Mouse (Mus musculus): ENCODE data around the gene Pole3. TPM values are rescaled to one million over a fixed set of nuclear protein-coding genes. Genes with fewer than 3 reads are reported as not detected.
A peak's percentile ranks its signal among the peaks of the same experiment; 100 is the strongest.

Pole3 gene
- total RNA-seq, 1 experiment: 32.1 TPM

DNA sequence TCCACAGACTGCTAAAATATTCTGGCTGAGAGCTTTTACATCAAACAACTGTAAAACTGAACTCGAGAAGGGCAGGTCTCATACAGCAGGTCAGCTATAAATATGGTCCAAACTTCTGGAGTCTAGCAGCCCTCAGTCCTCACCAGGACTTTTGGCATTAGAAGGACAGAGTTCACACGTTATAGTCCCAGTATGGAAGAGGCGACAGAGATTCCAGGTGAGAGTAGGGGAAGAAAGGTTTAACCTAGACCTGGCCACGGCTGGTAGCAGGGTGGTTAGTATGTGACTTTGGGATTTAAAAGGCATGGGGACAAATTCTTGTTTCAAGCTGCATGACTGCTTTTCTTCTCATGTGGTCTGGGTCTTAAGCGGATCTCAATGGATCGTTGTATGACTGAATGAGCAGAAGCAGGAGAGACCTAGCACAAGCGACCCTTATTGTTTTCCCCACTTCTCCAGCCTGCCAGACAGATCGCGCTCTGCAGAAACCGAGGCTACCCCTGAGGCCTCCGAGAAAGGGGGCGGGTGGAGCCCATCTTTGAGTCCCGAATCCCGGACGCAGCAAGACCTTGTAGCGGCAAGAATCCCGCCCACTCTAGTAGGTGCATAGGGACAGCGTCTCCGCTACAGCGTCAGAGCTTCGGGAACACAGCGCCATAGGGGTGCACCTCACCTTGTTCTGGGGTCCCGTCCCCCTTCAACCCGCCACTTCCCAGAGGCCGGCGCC lies 5.6 kb downstream of the Pole3 start:
- Histone ChIP-seq H3K36me3 (ENCODE audit: control insufficient read depth, insufficient read depth, low read length, poor library complexity, severe bottlenecking) (peaks cover 5% of the 10 kb centered on the region; the same call in 1 of the 2 replicates), H3K9ac (ENCODE audit: insufficient read depth, low read depth, low read length, poor library complexity, severe bottlenecking) (peak overlapping the region; percentile 92), H3K4me3 (ENCODE audit: insufficient read depth in 1 of 2, low read depth in 1 of 2, low read length in 2 of 2, poor library complexity in 1 of 2, severe bottlenecking in 1 of 2) (peak overlapping the region; percentile 89 to 92), H3K9me3 (ENCODE audit: control insufficient read depth, insufficient read depth, low read depth, low read length) (no peaks in the 10 kb centered on the region), H3K27ac (ENCODE audit: insufficient read depth, low read depth, low read length, poor library complexity, severe bottlenecking) (peak overlapping the region; percentile 17), H3K4me1 (ENCODE audit: control insufficient read depth in 2 of 2, insufficient read depth in 2 of 2, low read length in 2 of 2, poor library complexity in 1 of 2) (peaks cover 0 to 5% of the 10 kb centered on the region in 2 experiments; a peak in 2 of 4 replicates)
- TF ChIP-seq MAFK (IDR thresholded peaks at IDR 0.05; ENCODE audit: insufficient read depth, low read depth, low read length): no peak
- no peak for TF ChIP-seq HCFC1 (IDR thresholded peaks at IDR 0.05; ENCODE audit: borderline replicate concordance, insufficient read depth, low read length)
- no peak for TF ChIP-seq CHD2 (IDR thresholded peaks at IDR 0.05; ENCODE audit: low read depth, low read length)
- TF ChIP-seq ZNF384 (IDR thresholded peaks at IDR 0.05; ENCODE audit: low read depth, low read length): no peak
- TF ChIP-seq ZC3H11A (IDR thresholded peaks at IDR 0.05; ENCODE audit: borderline replicate concordance, low read depth, low read length): no peak
- peak; percentile 51 for DNase-seq (ENCODE audit: low read depth, low spot score)
- in situ Hi-C loops (cut with MboI; ENCODE audit: low sequenced_read_pairs in 2 of 2, unreplicated experiment in 2 of 2): no loop called here

DNA sequence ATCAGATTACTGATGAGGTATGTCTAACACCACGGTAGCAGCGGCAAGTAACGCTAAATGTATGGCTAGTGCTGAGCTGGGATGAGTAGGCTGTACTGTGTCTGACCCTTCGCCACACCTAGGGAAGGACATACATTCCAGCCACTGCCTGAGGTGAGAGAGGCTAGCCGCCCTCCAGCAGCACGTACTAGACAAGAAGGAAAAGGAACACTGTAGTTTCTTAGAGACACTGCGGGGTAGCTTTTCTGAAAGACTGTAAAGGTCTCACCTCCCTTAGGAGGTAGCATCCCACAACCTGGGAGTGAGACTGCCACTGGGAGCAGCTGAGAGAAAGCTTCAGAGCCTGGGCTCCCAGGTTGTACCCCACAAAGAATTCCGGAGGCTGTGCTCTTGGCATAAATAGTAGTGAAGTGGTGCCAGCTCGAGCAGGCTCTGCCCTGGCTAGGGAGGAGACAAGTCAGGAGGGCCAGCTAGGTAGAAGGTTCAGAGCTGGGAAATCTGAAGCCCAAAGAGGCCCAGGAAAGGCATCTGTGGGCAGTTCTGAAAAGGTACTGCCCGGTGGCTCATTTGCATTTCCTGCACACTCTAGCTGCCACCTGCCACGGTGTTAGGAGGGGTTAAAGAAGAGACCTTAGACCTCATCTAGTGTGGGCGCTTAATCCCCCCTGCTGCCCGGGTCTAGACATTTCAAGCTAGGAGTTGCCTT lies 6.3 kb downstream of the Pole3 start:
- Histone ChIP-seq H3K4me3 (ENCODE audit: insufficient read depth in 1 of 2, low read depth in 1 of 2, low read length in 2 of 2, poor library complexity in 1 of 2, severe bottlenecking in 1 of 2) (peak overlapping the region in 1 of 2 experiments; percentile 89; a peak in 2 of 4 replicates), H3K4me1 (ENCODE audit: control insufficient read depth in 2 of 2, insufficient read depth in 2 of 2, low read length in 2 of 2, poor library complexity in 1 of 2) (peaks cover 0 to 3% of the 10 kb centered on the region in 2 experiments; a peak in 1 of 4 replicates), H3K36me3 (ENCODE audit: control insufficient read depth, insufficient read depth, low read length, poor library complexity, severe bottlenecking) (peaks cover 3% of the 10 kb centered on the region; the same call in 1 of the 2 replicates), H3K27ac (ENCODE audit: insufficient read depth, low read depth, low read length, poor library complexity, severe bottlenecking) (no peak overlapping the region), H3K9me3 (ENCODE audit: control insufficient read depth, insufficient read depth, low read depth, low read length) (no peaks in the 10 kb centered on the region), H3K9ac (ENCODE audit: insufficient read depth, low read depth, low read length, poor library complexity, severe bottlenecking) (no peak overlapping the region)
- in situ Hi-C loops (cut with MboI; ENCODE audit: low sequenced_read_pairs in 2 of 2, unreplicated experiment in 2 of 2): no loop called here
- TF ChIP-seq MAFK (IDR thresholded peaks at IDR 0.05; ENCODE audit: insufficient read depth, low read depth, low read length): no peak
- TF ChIP-seq HCFC1 (IDR thresholded peaks at IDR 0.05; ENCODE audit: borderline replicate concordance, insufficient read depth, low read length): no peak
- no peak for TF ChIP-seq ZNF384 (IDR thresholded peaks at IDR 0.05; ENCODE audit: low read depth, low read length)
- no peak for TF ChIP-seq ZC3H11A (IDR thresholded peaks at IDR 0.05; ENCODE audit: borderline replicate concordance, low read depth, low read length)
- no peak for TF ChIP-seq CHD2 (IDR thresholded peaks at IDR 0.05; ENCODE audit: low read depth, low read length)
- no peak for DNase-seq (ENCODE audit: low read depth, low spot score)

DNA sequence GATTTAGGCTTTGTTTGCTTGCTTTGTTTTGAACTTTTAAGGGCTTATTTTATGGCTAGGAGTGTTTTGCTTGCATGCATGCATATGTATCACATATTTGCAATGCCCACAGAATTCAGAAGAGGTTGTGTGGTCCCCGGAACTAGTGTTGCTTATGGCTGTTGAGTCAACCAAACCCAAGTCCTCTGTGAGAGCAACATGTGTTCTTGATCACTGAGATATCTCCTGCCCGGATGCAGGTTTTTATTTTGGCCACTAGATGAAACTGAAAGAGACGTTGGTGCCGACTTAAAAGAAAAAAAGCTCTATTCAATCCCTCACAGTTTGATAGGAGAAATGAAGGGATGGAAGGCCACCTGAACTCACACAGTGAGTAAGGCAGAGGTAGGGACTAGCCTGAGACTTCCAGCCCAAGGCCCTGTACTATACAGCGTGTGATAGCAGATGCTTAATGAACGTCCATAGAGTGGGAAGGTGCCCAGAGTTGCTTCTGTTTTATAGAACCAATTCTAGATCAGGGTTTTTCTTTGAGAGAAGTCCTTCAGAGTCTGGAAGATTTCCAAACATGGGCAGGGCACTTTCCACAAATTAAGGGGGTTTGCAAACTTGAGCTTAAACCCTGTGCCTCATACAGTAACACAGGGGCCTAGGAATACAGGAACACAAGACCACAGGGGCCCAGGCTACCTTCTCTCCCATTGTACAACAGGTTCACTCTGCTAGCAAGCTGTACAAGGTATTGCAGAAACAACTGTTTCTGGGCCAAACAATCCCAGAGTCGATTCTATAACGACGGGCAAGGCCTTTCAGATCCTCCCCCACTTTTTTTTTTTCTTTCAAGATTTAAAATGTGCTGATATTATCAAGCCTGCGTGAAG lies 7.1 kb downstream of the Pole3 start:
- H3K4me1 ChIP-seq (ENCODE audit: control insufficient read depth in 2 of 2, insufficient read depth in 2 of 2, low read length in 2 of 2, poor library complexity in 1 of 2): peaks cover 0 to 3% of the 10 kb centered on the region in 2 experiments; a peak in 1 of 4 replicates
- no peak for TF ChIP-seq ZC3H11A (IDR thresholded peaks at IDR 0.05; ENCODE audit: borderline replicate concordance, low read depth, low read length)
- no peak for TF ChIP-seq CHD2 (IDR thresholded peaks at IDR 0.05; ENCODE audit: low read depth, low read length)
- no peak overlapping the region for H3K9ac ChIP-seq (ENCODE audit: insufficient read depth, low read depth, low read length, poor library complexity, severe bottlenecking)
- peaks cover 4% of the 10 kb centered on the region; the same call in 1 of the 2 replicates for H3K36me3 ChIP-seq (ENCODE audit: control insufficient read depth, insufficient read depth, low read length, poor library complexity, severe bottlenecking)
- H3K4me3 ChIP-seq (ENCODE audit: insufficient read depth in 1 of 2, low read depth in 1 of 2, low read length in 2 of 2, poor library complexity in 1 of 2, severe bottlenecking in 1 of 2): no peak overlapping the region
- no peak overlapping the region for H3K27ac ChIP-seq (ENCODE audit: insufficient read depth, low read depth, low read length, poor library complexity, severe bottlenecking)
- H3K9me3 ChIP-seq (ENCODE audit: control insufficient read depth, insufficient read depth, low read depth, low read length): no peaks in the 10 kb centered on the region
- in situ Hi-C loops (cut with MboI; ENCODE audit: low sequenced_read_pairs in 2 of 2, unreplicated experiment in 2 of 2): no loop called here
- no peak for DNase-seq (ENCODE audit: low read depth, low spot score)

DNA sequence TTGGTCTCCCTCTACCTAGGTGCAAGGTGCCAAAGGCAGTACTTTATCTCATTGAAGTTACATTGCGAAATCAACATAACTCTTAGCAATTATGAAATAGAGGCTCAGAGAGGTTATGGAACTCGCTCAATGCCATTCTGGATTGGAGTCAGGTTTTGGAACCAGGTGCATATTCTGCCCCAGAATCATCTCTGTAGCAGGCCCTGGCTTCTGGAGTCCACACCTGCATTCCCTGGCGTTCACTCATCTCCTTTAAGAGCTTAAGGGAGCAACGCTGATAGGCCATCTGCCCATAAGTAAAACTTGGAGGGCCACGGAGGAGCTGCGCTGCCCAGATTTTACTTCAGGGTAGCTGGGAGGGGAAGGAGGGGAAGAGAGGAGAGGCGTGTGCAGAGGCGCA lies 7.8 kb downstream of the Pole3 start:
- H3K9ac ChIP-seq (ENCODE audit: insufficient read depth, low read depth, low read length, poor library complexity, severe bottlenecking): no peak overlapping the region
- H3K27ac ChIP-seq (ENCODE audit: insufficient read depth, low read depth, low read length, poor library complexity, severe bottlenecking): no peak overlapping the region
- no peak for DNase-seq (ENCODE audit: low read depth, low spot score)
- H3K36me3 ChIP-seq (ENCODE audit: control insufficient read depth, insufficient read depth, low read length, poor library complexity, severe bottlenecking): peaks cover 10% of the 10 kb centered on the region; the same call in 1 of the 2 replicates
- H3K4me1 ChIP-seq (ENCODE audit: control insufficient read depth in 2 of 2, insufficient read depth in 2 of 2, low read length in 2 of 2, poor library complexity in 1 of 2): peaks cover 0 to 3% of the 10 kb centered on the region in 2 experiments; a peak in 1 of 4 replicates
- H3K4me3 ChIP-seq (ENCODE audit: insufficient read depth in 1 of 2, low read depth in 1 of 2, low read length in 2 of 2, poor library complexity in 1 of 2, severe bottlenecking in 1 of 2): no peak overlapping the region
- in situ Hi-C loops (cut with MboI; ENCODE audit: low sequenced_read_pairs in 2 of 2, unreplicated experiment in 2 of 2): no loop called here
- TF ChIP-seq ZC3H11A (IDR thresholded peaks at IDR 0.05; ENCODE audit: borderline replicate concordance, low read depth, low read length): no peak
- TF ChIP-seq HCFC1 (IDR thresholded peaks at IDR 0.05; ENCODE audit: borderline replicate concordance, insufficient read depth, low read length): no peak
- no peak for TF ChIP-seq ZNF384 (IDR thresholded peaks at IDR 0.05; ENCODE audit: low read depth, low read length)
- TF ChIP-seq CHD2 (IDR thresholded peaks at IDR 0.05; ENCODE audit: low read depth, low read length): no peak
- no peak for TF ChIP-seq MAFK (IDR thresholded peaks at IDR 0.05; ENCODE audit: insufficient read depth, low read depth, low read length)
- no peaks in the 10 kb centered on the region for H3K9me3 ChIP-seq (ENCODE audit: control insufficient read depth, insufficient read depth, low read depth, low read length)
